Mouse (Mus musculus) limb, embryonic 13.5 days (tissue): ENCODE data around the gene Ssc5d. TPM values are rescaled to one million over a fixed set of nuclear protein-coding genes. Genes with fewer than 3 reads are reported as not detected.

Experiments used
- ATAC-seq: fragments of 200-750 bp; cut with Nextera tagmentation; 2 replicates; pipeline ENCODE4 v1.8.0; 2017; ENCODE audit warnings: low read depth, moderate number of reproducible peaks, moderate TSS enrichment; ENCODE audit not compliant: low FRiP score
- H3K27ac ChIP-seq: fragments of 300-500 bp; sonication (generic); 2 replicates; pipeline ENCODE4 v1.5.1; 2015; ENCODE audit warnings: inconsistent platforms, mild to moderate bottlenecking, moderate library complexity
- H3K27me3 ChIP-seq: fragments of 300-500 bp; sonication (generic); 2 replicates; pipeline ENCODE4 v1.6.1; 2015; ENCODE audit warnings: mild to moderate bottlenecking, inconsistent platforms
- H3K36me3 ChIP-seq: fragments of 300-500 bp; sonication (generic); 2 replicates; pipeline ENCODE4 v1.6.1; 2015; ENCODE audit warnings: inconsistent platforms, mild to moderate bottlenecking, moderate library complexity
- H3K4me1 ChIP-seq: fragments of 300-500 bp; sonication (generic); 2 replicates; pipeline ENCODE4 v1.6.1; 2015; ENCODE audit warnings: inconsistent platforms
- H3K4me2 ChIP-seq: fragments of 300-500 bp; sonication (generic); replicated peaks from 2 replicates; pipeline ENCODE4 v1.6.1; 2015; ENCODE audit warnings: inconsistent platforms, mild to moderate bottlenecking, moderate library complexity
- H3K4me3 ChIP-seq: fragments of 300-500 bp; sonication (generic); 2 replicates; pipeline ENCODE4 v1.5.1; 2015; ENCODE audit warnings: moderate library complexity, mild to moderate bottlenecking, inconsistent platforms
- H3K9ac ChIP-seq: fragments of 300-500 bp; sonication (generic); 2 replicates; pipeline ENCODE4 v1.6.1; 2015; ENCODE audit warnings: mild to moderate bottlenecking, inconsistent platforms
- H3K9me3 ChIP-seq: fragments of 300-500 bp; sonication (generic); 2 replicates; pipeline ENCODE4 v1.6.1; 2016; ENCODE audit warnings: inconsistent platforms
- WGBS: fragments of 180-500 bp; shearing (Covaris S2); methylation state at CpG from one replicate; pipeline ENCODE4 v1.1.7; 2015; 5-methylcytosine and 5-hydroxymethylcytosine counted together
- polyA plus RNA-seq: library from polyadenylated mRNA; unstranded; fragments of >200 nt; fragmentation: Nextera tagmentation; extraction: Ambion mirVana; gene quantifications from 2 replicates; pipeline ENCODE4 v1.2.1, GENCODE M21; 2015

Ssc5d gene
- polyA plus RNA-seq, 1 experiment from 2014 or later, result 8.1 TPM

DNA sequence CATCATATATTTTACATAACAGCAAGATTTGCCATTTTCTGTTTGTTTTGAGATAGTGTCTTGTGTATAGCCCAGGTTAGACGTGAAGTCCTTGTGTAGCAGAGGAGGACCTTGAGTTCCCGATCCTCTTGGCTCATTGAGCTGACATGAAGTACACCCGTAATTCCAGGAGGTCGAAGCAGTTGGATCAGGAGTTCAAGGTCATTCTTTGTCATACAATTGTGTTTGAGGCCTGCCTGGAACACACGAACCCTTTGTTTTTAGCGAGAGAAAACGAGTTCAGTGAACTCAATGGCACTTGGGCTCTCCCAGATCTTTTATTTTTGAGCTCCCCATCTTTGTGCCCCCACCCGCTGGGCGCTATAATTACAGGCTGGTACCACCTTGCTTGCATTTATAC lies 23.2 kb upstream of the Ssc5d start:
- Histone ChIP-seq H3K27ac (no peak overlapping the region), H3K27me3 (peaks cover 35% of the 10 kb centered on the region), H3K4me1 (peaks cover 5% of the 10 kb centered on the region), H3K9me3 (peaks cover 5% of the 10 kb centered on the region; the same call in 1 of the 2 replicates), H3K9ac (no peak overlapping the region), H3K4me3 (no peak overlapping the region), H3K36me3 (no peaks in the 10 kb centered on the region), H3K4me2 (no peak overlapping the region)
- ATAC-seq, result no peak
- WGBS, result 80% methylated on average over 9 of the region's 9 CpGs

DNA sequence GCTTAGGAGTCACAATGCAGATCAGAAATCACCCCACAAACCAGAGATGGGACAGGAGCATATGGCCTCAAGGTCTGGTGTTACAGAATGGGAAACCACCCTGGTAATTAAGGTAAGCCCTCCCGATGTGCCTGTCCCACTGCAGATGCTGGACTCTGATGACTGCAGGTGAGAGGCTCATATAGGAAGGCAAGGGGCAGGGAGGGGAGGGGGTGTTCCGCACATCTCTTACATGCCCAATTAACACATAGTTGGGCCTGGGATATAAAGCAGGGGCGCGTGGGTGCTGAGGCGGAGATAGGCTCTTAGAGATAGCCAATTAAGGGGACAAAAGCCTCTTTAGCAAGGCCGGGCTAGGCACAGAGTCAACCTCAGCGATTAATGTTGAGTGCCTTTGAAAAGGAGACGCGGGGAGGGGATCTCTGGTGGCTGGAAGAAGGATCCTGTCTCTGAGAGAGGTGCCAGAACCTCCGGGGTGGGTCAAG lies 19.1 kb upstream of the Ssc5d start, which contains the start of gene Gm36210:
Gm36210 (minus strand) TSS at position 51 of the 485 bp plus-strand sequence.
- Histone ChIP-seq H3K4me1 (peaks cover 2% of the 10 kb centered on the region; the same call in 1 of the 2 replicates), H3K27me3 (0 out of 2 replicates have a peak, but pooled peaks cover 2% of the 10 kb centered on the region), H3K36me3 (no peaks in the 10 kb centered on the region), H3K9ac (no peak within 1 kb of the TSS), H3K27ac (no peak within 1 kb of the TSS), H3K9me3 (no peaks in the 10 kb centered on the region), H3K4me3 (no peak within 1 kb of the TSS), H3K4me2 (no peak within 1 kb of the TSS)
- no peak for ATAC-seq
- WGBS, result 67% methylated on average over 10 of the region's 10 CpGs

DNA sequence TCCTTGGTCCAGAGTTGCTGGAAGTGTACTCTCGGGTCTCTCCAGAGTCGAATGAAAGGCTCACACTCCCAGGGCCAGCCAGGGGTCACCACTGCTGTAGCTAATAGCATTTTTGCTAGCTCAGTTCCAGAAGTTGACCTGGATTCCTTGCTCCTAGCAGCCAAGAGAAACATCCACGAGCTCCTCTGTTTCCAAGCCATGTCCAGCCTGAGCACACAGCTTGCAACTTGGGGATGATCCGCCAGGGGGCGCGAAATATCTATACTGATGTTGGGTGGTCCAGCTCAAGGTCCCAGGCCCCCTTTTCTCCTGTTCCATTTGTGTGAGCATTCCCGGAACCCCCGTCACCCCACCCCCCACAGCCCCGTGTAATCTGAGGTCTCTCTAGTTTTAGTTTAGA lies 14.0 kb upstream of the Ssc5d start:
- 31% methylated on average over 9 of the region's 9 CpGs for WGBS
- H3K4me3 ChIP-seq, result no peak overlapping the region
- no peaks in the 10 kb centered on the region for H3K36me3 ChIP-seq
- no peaks in the 10 kb centered on the region for H3K27me3 ChIP-seq
- no peaks in the 10 kb centered on the region for H3K9me3 ChIP-seq
- no peak for ATAC-seq
- no peak overlapping the region for H3K4me2 ChIP-seq
- peaks cover 15% of the 10 kb centered on the region for H3K4me1 ChIP-seq
- H3K9ac ChIP-seq, result no peak overlapping the region
- H3K27ac ChIP-seq, result peak overlapping the region; percentile 15; the same call in 1 of the 2 replicates

DNA sequence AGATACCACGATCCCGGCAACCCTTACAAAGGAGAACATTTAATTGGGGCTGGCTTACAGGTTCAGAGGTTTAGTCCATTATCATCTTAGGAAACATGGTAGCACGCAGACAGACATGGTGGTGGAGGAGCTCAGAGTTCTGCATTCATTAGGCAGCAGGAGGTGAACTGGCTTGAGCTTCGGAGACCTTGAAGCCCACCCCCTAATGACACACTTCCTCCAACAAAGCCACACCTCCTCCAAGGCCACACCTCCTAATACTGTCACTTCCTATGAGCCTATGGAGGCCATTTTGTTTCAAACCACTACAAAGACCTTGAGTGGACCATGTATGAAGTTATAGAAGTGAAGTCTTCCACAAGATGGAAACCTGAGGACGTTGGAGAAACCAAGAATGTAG lies 13.3 kb upstream of the Ssc5d start:
- no peak overlapping the region for H3K4me3 ChIP-seq
- no peaks in the 10 kb centered on the region for H3K36me3 ChIP-seq
- H3K4me1 ChIP-seq, result peaks cover 22% of the 10 kb centered on the region
- no peaks in the 10 kb centered on the region for H3K27me3 ChIP-seq
- no peak overlapping the region for H3K9ac ChIP-seq
- 74% methylated on average over 5 of the region's 5 CpGs for WGBS
- H3K27ac ChIP-seq, result 0 out of 2 replicates have a peak overlapping the region, but pooled peaks have one; percentile 15
- H3K9me3 ChIP-seq, result no peaks in the 10 kb centered on the region
- H3K4me2 ChIP-seq, result no peak overlapping the region
- no peak for ATAC-seq

DNA sequence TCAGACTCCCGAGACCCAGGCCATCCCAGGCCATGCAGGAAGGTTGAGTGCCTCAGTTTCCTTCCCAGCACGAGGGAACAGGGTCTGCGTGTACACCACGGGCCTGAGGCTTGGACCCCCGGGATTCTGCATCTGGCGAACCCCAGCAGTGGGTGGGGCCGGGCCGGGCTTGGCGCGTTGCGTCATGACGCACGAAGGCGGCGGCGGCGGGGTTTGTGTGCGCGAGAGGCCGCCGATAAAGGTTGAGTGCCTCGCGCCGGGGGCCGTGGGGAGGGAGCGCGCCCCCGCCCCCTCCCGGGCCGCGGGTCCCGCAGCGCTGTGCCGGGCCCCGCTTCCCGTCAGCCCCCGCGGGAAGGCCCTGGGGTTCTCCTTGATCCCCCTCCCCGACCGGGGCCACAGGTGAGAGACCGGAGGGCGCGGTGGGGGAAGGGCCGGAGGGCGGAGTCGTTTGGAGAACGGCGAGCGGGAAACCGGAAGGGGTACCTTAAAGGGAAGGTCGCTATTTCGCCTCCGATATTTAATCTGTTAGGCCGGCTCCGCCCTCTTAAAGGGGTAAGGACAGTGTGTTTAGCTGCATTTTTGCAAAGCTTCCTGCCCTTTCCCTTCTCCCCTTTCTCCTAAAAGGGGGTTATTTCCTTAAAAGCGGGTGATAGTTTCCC lies 10.4 kb upstream of the Ssc5d start, which contains the start of gene Zfp628:
Zfp628 (plus strand) TSS at position 211 of the 659 bp plus-strand sequence.
- WGBS, result under 1% methylated on average over 54 of the region's 56 CpGs
- peak within 1 kb of the TSS; percentile 84 for H3K4me2 ChIP-seq
- H3K27ac ChIP-seq, result peak within 1 kb of the TSS; percentile 96
- peak within 1 kb of the TSS; percentile 67 for H3K4me3 ChIP-seq
- H3K4me1 ChIP-seq, result peaks cover 22% of the 10 kb centered on the region
- no peaks in the 10 kb centered on the region for H3K9me3 ChIP-seq
- H3K9ac ChIP-seq, result peak within 1 kb of the TSS; percentile 85
- no peaks in the 10 kb centered on the region for H3K27me3 ChIP-seq
- peak; percentile 93 for ATAC-seq
- peaks cover 27% of the 10 kb centered on the region for H3K36me3 ChIP-seq

DNA sequence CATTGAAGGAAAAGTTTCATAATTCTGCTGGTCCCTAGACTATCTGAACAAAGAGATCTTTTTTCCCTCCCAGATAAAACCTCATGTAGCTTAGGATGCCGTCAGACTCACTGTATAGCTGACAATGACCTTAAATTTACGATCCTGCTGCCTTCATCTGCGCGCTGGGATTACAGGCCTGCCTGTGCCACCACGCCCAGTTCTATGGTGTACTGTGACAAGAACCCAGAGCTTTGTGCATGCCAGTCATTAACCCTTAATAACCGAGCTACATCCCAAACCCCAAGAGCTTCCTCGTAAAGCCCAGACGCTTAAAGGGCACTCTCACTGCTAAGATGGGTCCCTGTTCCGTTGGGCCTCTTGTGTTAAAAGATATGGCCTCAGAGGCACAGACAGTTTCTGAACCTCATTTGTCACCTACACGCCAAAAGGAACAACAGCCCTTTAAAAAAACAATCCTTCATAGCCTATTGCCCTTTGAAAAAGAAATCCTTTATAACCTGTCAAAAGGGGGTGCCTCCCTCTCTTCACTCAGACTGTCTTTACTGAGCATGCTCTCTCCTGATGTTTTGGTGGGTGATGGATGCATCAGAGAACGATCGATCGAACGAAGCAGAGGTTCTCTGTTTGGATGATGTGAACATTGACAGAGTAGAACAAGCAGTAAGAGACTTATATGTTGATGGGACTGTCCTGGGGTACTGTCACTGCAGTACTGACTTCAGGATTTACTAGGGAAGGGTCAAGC lies 9.7 kb upstream of the Ssc5d start:
- Histone ChIP-seq H3K4me2 (peak overlapping the region; percentile 84), H3K4me1 (peaks cover 22% of the 10 kb centered on the region), H3K9ac (peak overlapping the region; percentile 85), H3K36me3 (peaks cover 35% of the 10 kb centered on the region), H3K27me3 (no peaks in the 10 kb centered on the region), H3K9me3 (no peaks in the 10 kb centered on the region), H3K27ac (peak overlapping the region; percentile 96), H3K4me3 (peak overlapping the region; percentile 67)
- ATAC-seq, result peak; percentile 48; the same call in 1 of the 2 replicates
- WGBS, result 16% methylated on average over 14 of the region's 14 CpGs

DNA sequence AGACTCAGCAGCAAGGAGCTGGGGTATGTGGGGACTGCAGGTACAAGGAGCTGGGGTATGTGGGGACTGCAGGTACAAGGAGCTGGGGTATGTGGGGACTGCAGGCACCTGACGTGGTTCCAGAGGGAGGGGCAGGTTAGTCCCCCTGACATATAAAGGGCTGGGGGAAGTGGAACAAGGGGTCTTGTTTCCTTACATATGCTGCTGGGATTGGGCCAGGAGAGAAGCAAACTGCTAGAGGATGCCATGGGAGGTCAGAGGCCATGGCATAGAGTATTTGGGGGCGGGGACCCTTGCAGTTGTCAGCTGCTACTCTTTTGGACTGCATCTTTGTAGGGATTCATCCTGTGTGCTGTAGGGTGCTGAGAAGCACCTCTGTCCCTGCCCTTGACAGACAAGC lies 8.1 kb upstream of the Ssc5d start:
- Histone ChIP-seq H3K4me1 (peaks cover 36% of the 10 kb centered on the region), H3K9me3 (no peaks in the 10 kb centered on the region), H3K36me3 (peaks cover 43% of the 10 kb centered on the region), H3K27me3 (no peaks in the 10 kb centered on the region), H3K4me2 (no peak overlapping the region), H3K9ac (peak overlapping the region; percentile 85; the same call in 1 of the 2 replicates), H3K27ac (no peak overlapping the region), H3K4me3 (no peak overlapping the region)
- no peak for ATAC-seq
- 89% methylated on average over 2 of the region's 2 CpGs for WGBS

DNA sequence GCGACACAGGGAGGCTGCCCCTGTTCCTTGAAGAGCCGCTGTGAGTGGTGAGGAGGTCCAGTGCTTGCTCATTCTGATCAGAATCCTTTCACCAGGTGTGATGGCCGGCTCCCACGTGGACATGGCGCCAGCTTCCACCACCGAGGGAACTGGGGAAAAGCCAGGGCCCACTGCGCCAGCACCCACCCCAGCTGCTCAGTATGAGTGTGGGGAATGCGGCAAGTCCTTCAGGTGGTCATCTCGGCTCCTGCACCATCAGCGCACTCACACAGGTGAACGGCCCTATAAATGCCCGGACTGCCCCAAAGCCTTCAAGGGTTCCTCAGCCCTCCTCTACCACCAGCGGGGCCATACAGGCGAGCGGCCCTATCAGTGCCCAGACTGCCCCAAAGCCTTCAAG lies 6.9 kb upstream of the Ssc5d start:
- no peak overlapping the region for H3K4me2 ChIP-seq
- no peaks in the 10 kb centered on the region for H3K9me3 ChIP-seq
- no peak overlapping the region for H3K27ac ChIP-seq
- H3K4me3 ChIP-seq, result no peak overlapping the region
- peaks cover 48% of the 10 kb centered on the region for H3K4me1 ChIP-seq
- WGBS, result 92% methylated on average over 15 of the region's 15 CpGs
- no peak for ATAC-seq
- no peaks in the 10 kb centered on the region for H3K27me3 ChIP-seq
- H3K9ac ChIP-seq, result no peak overlapping the region
- H3K36me3 ChIP-seq, result peaks cover 43% of the 10 kb centered on the region

DNA sequence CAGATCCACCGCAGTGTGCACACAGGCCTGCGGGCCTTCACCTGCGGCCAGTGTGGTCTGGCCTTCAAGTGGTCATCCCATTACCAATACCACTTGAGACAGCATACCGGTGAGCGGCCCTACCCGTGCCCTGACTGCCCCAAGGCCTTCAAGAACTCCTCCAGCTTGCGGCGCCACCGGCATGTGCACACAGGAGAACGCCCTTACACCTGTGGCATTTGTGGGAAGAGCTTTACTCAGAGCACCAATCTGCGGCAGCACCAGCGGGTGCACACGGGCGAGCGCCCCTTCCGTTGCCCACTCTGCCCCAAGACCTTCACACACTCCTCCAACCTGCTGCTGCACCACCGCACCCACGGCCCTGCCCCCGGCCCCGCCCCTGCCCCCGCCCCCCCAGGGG lies 6.5 kb upstream of the Ssc5d start:
- H3K27ac ChIP-seq, result no peak overlapping the region
- no peaks in the 10 kb centered on the region for H3K27me3 ChIP-seq
- no peak overlapping the region for H3K9ac ChIP-seq
- no peaks in the 10 kb centered on the region for H3K9me3 ChIP-seq
- H3K4me3 ChIP-seq, result no peak overlapping the region
- 72% methylated on average over 21 of the region's 21 CpGs for WGBS
- ATAC-seq, result no peak
- H3K4me2 ChIP-seq, result no peak overlapping the region
- H3K36me3 ChIP-seq, result peaks cover 43% of the 10 kb centered on the region
- H3K4me1 ChIP-seq, result peaks cover 51% of the 10 kb centered on the region

DNA sequence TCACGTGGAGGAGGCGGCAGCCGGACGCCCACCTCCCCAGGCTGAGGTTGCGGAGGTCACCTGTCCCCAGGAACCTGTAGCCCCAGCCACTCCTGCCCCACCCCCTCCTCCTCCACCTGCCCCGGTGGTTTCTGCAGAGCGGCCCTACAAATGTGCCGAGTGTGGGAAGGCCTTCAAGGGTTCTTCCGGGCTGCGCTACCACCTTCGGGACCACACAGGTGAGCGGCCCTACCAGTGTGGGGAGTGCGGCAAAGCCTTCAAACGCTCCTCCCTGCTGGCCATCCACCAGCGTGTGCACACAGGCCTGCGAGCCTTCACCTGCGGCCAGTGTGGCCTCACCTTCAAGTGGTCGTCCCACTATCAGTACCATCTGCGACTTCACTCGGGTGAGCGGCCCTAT lies 5.6 kb upstream of the Ssc5d start:
- 87% methylated on average over 21 of the region's 21 CpGs for WGBS
- Histone ChIP-seq H3K27me3 (no peaks in the 10 kb centered on the region), H3K27ac (no peak overlapping the region), H3K9me3 (no peaks in the 10 kb centered on the region), H3K4me1 (peaks cover 55% of the 10 kb centered on the region), H3K9ac (no peak overlapping the region), H3K4me2 (no peak overlapping the region), H3K4me3 (no peak overlapping the region), H3K36me3 (peaks cover 43% of the 10 kb centered on the region)
- ATAC-seq, result no peak

DNA sequence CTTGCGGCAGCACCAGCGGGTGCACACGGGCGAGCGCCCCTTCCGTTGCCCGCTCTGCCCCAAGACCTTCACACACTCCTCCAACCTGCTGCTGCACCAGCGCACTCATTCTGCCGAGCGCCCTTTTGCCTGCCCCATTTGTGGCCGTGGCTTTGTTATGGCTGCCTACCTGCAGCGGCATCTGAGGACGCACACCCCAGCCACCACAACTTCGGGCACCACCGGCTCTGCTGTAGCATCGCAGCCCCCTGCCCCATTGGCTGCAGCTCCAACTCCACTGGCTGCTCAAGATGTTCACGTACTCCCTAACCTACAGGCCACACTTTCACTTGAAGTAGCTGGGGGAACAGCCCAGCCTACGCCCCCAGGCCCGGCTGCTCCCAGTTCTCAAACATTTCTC lies 5.1 kb upstream of the Ssc5d start:
- Histone ChIP-seq H3K4me3 (no peak overlapping the region), H3K4me2 (no peak overlapping the region), H3K36me3 (peaks cover 43% of the 10 kb centered on the region), H3K4me1 (peaks cover 60% of the 10 kb centered on the region), H3K9me3 (no peaks in the 10 kb centered on the region), H3K9ac (no peak overlapping the region), H3K27me3 (no peaks in the 10 kb centered on the region), H3K27ac (peak overlapping the region; percentile 94; the same call in 1 of the 2 replicates)
- ATAC-seq, result no peak
- 90% methylated on average over 19 of the region's 19 CpGs for WGBS
